Mouse (Mus musculus): ENCODE data around the gene Rsph9.

Rsph9 gene

GRCm38 (mm10) chr17:46143578-46144423, at the start of gene Rsph9:
Gene Rsph9 (minus strand): TSS chr17:46144216.
- peak; percentile 56 for DNase-seq (ENCODE audit: low read depth, low spot score)

GRCm38 (mm10) chr17:46188829-46189228, 44.8 kb upstream of the Rsph9 start:
- DNase-seq (ENCODE audit: low read depth, low spot score): no peak

- no peak for DNase-seq (ENCODE audit: low read depth, low spot score)
Measured at GRCm38 (mm10) chr17:46182273-46182672, 38.3 kb upstream of the Rsph9 start.

- DNase-seq (ENCODE audit: low read depth, low spot score): peak; percentile 46
Measured at GRCm38 (mm10) chr17:46170538-46170937, 26.5 kb upstream of the Rsph9 start.

GRCm38 (mm10) chr17:46168768-46169167, 24.8 kb upstream of the Rsph9 start:
- DNase-seq (ENCODE audit: low read depth, low spot score): no peak

GRCm38 (mm10) chr17:46168318-46168717, 24.3 kb upstream of the Rsph9 start:
- DNase-seq (ENCODE audit: low read depth, low spot score): no peak

DNA sequence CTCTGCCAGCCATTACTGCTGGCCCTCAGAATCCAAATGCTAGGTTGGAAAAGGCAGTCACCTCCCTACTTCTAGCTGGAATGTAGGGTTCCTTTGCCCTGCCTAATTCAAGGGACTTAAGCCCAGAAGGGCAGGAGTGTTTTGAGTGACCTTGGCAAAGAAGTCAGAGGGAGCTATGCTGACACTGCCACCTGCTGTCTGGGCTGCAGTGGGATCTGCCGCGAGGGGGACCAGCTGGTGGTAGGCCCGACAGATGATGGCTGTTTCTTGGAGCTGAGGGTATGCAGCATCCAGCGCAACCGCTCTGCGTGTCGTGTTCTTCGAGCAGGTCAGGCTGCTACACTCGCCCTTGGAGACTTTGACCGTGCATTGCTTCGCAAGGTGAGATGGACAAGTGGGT, 23.0 kb upstream of the Rsph9 start:
- DNase-seq (ENCODE audit: low read depth, low spot score): no peak

- DNase-seq (ENCODE audit: low read depth, low spot score): no peak
Measured at GRCm38 (mm10) chr17:46166270-46166669, 22.3 kb upstream of the Rsph9 start.

DNA sequence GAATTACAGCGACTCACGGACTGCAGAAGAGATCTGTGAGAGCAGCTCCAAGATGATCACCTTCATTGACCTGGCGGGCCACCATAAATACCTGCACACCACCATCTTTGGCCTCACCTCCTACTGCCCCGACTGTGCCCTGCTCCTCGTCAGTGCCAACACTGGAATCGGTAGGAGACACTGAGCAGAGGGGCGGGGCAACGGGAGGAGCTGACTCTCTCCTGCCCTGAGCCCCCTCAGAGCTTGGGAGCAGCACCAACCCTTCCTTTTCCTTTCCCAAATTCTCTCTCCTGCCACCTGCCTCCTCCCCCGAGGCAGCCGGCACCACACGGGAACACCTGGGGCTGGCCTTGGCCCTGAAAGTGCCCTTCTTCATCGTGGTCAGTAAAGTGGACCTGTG, 21.4 kb upstream of the Rsph9 start:
- no peak for DNase-seq (ENCODE audit: low read depth, low spot score)

GRCm38 (mm10) chr17:46164791-46165190, 20.8 kb upstream of the Rsph9 start:
- DNase-seq (ENCODE audit: low read depth, low spot score): no peak

DNA sequence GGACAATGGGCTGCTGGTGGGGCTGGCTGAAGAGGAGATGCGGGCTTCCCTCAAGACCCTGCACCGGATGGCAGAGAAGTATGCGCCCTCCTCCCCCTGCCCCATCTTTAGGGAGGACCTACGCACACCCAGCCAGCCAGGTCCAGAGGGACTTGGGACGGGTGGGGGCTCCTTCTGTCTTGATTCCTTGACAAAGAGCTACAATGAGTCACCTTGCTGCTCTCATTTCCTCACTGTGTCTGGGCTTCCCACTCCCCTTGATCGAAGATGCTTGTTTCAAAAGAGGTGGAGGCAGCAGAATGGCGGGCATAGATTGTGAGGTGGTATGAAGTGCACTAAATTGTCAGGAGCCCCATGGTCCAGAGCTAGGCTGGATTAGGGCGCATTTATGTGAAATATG, 20.3 kb upstream of the Rsph9 start:
- no peak for DNase-seq (ENCODE audit: low read depth, low spot score)

DNA sequence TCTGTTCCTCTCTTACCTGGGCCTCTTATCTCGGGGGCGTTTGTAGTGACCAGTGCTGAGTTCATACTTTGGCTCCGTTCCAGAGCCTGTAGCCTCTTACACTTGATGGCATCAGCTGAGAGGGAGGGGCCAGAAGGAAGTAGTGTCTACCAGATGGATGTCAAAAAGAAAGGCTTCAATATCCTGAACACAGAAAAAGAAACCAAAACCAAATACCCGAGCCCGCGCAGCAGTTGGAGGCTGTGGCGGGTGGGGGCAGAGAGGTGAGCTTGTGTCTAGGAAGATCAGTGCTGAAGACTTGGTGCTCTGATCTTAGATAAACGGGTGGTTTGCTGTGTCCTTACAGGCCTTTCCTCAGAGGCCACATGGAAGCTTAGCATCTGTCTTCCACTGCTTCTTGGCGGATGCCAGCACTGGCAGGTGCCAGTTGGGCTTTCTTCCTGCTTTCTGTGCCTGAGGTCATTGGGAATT, 19.0 kb upstream of the Rsph9 start:
- no peak for DNase-seq (ENCODE audit: low read depth, low spot score)

- DNase-seq (ENCODE audit: low read depth, low spot score): no peak
Measured at GRCm38 (mm10) chr17:46162551-46162950, 18.5 kb upstream of the Rsph9 start.

DNA sequence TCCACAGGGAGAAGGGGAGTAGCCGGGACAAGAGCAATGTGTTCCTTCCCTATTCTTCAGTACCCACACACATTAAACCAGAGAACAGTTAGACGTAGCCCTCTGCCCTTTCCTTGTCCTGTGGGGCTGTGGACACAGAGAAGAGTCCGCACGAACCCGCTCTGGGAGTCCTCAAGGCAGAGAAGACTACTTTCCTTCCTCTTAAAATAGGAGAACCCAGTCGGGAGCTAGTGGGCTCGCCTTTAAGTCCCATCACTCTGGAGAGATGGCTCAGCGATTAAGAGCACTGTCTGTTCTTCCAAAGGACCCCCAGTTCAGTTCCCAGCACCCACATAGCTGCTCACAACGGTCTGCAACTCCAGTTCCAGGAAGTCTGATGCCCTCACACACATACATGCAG, 17.7 kb upstream of the Rsph9 start:
- DNase-seq (ENCODE audit: low read depth, low spot score): no peak

GRCm38 (mm10) chr17:46161179-46161578, 17.2 kb upstream of the Rsph9 start:
- no peak for DNase-seq (ENCODE audit: low read depth, low spot score)

- DNase-seq (ENCODE audit: low read depth, low spot score): peak; percentile 97
Measured at GRCm38 (mm10) chr17:46160686-46161085, 16.7 kb upstream of the Rsph9 start, which contains the start of gene Gtpbp2. Gene Gtpbp2 (plus strand): TSS chr17:46161032.

- peak; percentile 94 for DNase-seq (ENCODE audit: low read depth, low spot score)
Measured at GRCm38 (mm10) chr17:46160090-46160662, 16.2 kb upstream of the Rsph9 start.

- peak; percentile 74 for DNase-seq (ENCODE audit: low read depth, low spot score)
Measured at GRCm38 (mm10) chr17:46159236-46159635, 15.2 kb upstream of the Rsph9 start.

DNA sequence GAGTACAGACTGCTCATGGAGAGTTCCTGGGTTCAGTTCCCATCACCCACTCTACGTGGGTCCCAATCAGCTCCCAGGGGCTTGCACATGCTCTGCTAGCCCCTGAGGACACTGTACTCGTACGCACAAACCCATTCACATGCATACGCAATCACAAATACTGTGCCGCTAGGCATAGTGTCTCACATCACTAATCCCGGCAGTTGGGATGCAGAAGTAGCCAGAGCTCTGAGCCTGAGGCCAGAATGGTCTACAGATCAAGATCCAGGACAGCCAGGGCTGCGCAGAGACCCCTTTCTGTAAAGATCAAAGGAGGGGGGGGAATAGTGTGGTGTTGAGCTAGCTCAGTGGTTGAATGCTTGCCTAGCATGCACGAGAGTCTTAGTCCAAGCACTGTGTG, 13.1 kb upstream of the Rsph9 start:
- no peak for DNase-seq (ENCODE audit: low read depth, low spot score)

DNA sequence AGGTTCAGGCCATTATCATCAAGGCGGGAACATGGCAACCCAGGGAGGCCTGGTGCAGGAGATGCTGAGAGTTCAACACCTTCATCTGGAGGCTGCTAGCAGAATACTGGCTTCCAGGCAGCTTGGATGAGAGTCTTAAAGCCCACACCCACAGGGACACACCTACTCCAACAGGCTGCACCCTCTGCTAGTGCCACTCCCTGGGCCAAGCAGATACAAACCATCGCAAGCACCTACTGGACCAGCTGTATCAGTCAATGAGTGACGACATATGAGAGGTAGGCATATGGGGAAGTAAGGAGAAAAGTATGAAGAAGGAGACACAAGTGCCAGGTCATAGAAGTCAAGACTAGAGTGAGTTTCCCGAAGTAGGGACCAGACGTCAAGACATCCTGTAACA, 12.7 kb upstream of the Rsph9 start:
- peak; percentile 65 for DNase-seq (ENCODE audit: low read depth, low spot score)

DNA sequence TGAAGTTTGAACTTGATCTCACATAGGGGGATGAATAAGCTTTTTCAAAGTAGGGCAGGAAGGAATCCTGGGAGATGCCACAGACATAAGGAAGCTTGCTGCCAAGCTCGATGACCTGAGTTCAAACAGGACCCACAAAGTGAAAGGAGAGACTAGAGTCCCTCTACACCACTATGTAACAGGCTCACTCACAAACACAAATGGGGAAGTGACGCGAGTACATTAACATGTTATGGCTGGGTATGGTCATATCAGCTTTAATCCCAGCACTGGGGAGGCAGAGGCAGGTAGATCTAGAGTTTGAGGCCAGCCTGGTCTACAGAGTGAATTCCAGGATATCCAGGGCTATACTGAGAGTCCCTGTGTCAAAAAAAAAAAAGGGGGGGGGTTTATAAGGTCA, 10.3 kb upstream of the Rsph9 start:
- no peak for DNase-seq (ENCODE audit: low read depth, low spot score)

- DNase-seq (ENCODE audit: low read depth, low spot score): peak; percentile 92
Measured at GRCm38 (mm10) chr17:46152847-46153782, 9.1 kb upstream of the Rsph9 start, which contains the start of gene Mad2l1bp. Gene Mad2l1bp (minus strand): TSS chr17:46153553.
